Mouse (Mus musculus) limb, embryonic 10.5 days (tissue): ENCODE results near the gene Reps2. TPM values are rescaled to one million over a fixed set of nuclear protein-coding genes. Genes with fewer than 3 reads are reported as not detected.
A peak's percentile ranks its signal among the peaks of the same experiment; 100 is the strongest.

ENCODE experiments used
- DNase-seq: peaks from one replicate; pipeline ENCODE4 v3.0.0-alpha.2; 2017; ENCODE audit warnings: low spot score
- H3K27ac ChIP-seq: fragments of 300-500 bp; sonication (generic); 2 replicates; pipeline ENCODE4 v1.5.1; 2016; ENCODE audit warnings: mild to moderate bottlenecking
- H3K27me3 ChIP-seq: fragments of 300-500 bp; sonication (generic); 2 replicates; pipeline ENCODE4 v1.6.1; 2016; ENCODE audit warnings: low read depth, mild to moderate bottlenecking; ENCODE audit not compliant: poor library complexity, severe bottlenecking
- H3K36me3 ChIP-seq: fragments of 300-500 bp; sonication (generic); 2 replicates; pipeline ENCODE4 v1.6.1; 2016; ENCODE audit warnings: mild to moderate bottlenecking, moderate library complexity
- H3K4me1 ChIP-seq: fragments of 300-500 bp; sonication (generic); 2 replicates; pipeline ENCODE4 v1.6.1; 2016
- H3K4me3 ChIP-seq: fragments of 300-500 bp; sonication (generic); 2 replicates; pipeline ENCODE4 v1.5.1; 2016; ENCODE audit warnings: mild to moderate bottlenecking, moderate library complexity
- H3K9me3 ChIP-seq: fragments of 300-500 bp; sonication (generic); replicated peaks from 2 replicates; pipeline ENCODE4 v1.6.1; 2016; ENCODE audit warnings: mild to moderate bottlenecking
- WGBS: fragments of 180-500 bp; shearing (Covaris S2); methylation state at CpG from one replicate; pipeline ENCODE4 v1.1.7; 2016; 5-methylcytosine and 5-hydroxymethylcytosine counted together
- polyA plus RNA-seq: library from polyadenylated mRNA; unstranded; fragments of >200 nt; fragmentation: Nextera tagmentation; extraction: Ambion mirVana; gene quantifications from 2 replicates; pipeline ENCODE4 v1.2.1, GENCODE M21; 2016

Reps2 gene
- polyA plus RNA-seq, 1 experiment from 2014 or later: 0.33 TPM

DNA sequence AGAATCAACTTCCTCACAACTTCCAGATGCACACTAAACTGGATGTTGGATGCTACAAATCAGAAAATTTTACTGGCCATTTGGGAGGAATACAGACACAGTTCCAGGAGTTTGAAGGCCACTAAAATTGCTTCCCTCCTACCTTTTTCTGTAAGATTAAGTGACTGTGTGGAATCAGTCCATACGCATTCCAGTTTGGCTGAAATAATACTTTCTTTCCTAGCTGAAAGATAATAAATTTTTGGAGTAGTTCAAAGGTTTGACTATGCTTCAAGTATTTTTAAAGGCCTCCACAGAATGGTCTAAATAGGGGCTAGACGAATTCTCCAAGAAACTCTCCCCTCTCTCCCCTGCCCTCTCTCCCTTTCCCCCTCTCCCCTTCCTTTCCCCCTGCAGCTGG is 75.0 kb downstream of the Reps2 start:
- 75% methylated on average over 2 of the region's 2 CpGs for WGBS
- no peaks in the 10 kb centered on the region for H3K36me3 ChIP-seq
- no peaks in the 10 kb centered on the region for H3K9me3 ChIP-seq
- H3K27ac ChIP-seq: no peak overlapping the region
- peaks cover 82% of the 10 kb centered on the region for H3K27me3 ChIP-seq
- no peak overlapping the region for H3K4me3 ChIP-seq
- no peaks in the 10 kb centered on the region for H3K4me1 ChIP-seq
- no peak for DNase-seq

DNA sequence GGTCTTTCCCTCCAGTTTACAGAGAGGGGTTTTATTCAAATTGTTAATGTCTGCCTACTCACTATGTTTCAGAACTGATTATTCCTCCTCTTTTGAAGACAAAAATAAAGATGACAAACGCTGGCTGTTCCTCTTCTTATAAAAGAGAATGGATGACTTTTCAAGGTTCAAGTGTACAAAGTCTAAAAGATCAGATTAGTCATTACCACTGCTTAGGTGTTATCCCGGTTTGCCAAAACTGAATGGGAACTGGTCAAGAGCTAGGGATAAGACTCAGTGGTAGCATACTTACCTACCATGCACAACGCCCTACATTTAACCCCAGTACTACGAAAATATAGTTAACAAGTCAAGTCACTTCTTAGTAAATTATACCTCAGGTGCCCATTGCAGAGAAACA is 77.9 kb downstream of the Reps2 start:
- H3K27ac ChIP-seq: no peak overlapping the region
- no peaks in the 10 kb centered on the region for H3K9me3 ChIP-seq
- no peaks in the 10 kb centered on the region for H3K4me1 ChIP-seq
- no peak for DNase-seq
- H3K27me3 ChIP-seq: peaks cover 76% of the 10 kb centered on the region
- no peaks in the 10 kb centered on the region for H3K36me3 ChIP-seq
- H3K4me3 ChIP-seq: no peak overlapping the region
- WGBS: 87% methylated on average over 4 of the region's 4 CpGs

- H3K36me3 ChIP-seq: no peaks in the 10 kb centered on the region
- DNase-seq: no peak
- WGBS: 87% methylated on average over 6 of the region's 6 CpGs
Measured at GRCm38 (mm10) chrX:162556459-162556841, 87.0 kb downstream of the Reps2 start.

DNA sequence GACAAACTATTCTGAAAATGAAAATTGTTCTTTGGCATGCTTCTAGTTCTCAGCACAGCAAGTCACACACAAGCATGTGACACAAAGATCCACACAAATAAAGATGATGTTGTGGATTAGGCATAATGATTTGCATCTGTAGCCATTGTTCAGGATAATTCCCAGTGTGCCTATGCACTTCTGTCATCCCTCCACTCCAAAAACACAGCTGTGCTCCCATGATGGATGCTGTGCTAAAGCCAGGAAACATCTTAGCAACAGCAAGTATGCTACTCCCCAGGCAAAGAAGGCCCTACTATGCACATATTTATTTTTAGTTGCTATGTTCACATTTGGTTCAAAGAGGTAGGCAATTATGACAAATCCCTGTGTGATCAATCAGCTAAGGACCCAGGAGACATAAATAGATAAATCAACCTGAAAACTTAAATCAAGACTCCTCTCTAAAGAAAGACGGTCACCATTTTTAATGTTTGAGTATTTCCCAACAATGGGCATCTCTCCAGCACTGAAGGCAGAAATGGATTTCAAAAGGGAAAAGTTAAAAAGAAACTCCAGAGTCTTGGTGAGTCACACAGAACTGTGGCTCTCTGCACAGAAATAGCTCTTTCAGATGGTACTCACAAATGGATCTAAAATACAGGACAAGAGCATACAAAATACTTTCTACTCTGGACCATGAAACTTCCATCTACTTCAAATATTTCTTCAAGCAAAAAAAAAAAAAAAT is 87.6 kb downstream of the Reps2 start:
- 94% methylated on average over 1 of the region's 1 CpGs for WGBS
- H3K9me3 ChIP-seq: no peaks in the 10 kb centered on the region
- DNase-seq: no peak

More at GRCm38 (mm10) chrX:162556459-162556841, 87.0 kb downstream of the Reps2 start:
- Histone ChIP-seq H3K27ac (no peak overlapping the region), H3K4me1 (0 out of 2 replicates have a peak, but pooled peaks cover 3% of the 10 kb centered on the region), H3K4me3 (no peak overlapping the region), H3K9me3 (no peaks in the 10 kb centered on the region), H3K27me3 (peaks cover 92% of the 10 kb centered on the region)

DNA sequence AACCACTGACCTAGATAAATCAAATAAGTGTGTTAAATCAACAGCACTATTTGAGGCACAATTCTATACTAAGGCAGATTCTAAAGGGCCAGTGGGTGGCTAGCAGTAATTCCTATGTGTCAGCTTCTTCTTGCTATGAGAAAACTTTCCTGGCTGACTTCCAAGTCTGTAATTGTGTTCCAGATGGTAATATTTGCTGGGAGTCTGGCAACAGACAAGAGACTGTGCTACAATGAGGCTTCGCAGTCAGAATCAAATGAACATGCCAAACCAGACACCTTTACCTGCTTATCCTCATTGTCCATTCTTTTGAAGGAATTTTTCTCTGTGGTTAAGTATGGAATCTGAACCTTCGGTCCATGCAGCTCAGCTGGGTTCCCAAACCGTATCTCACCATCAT is 88.9 kb downstream of the Reps2 start:
- H3K9me3 ChIP-seq: no peaks in the 10 kb centered on the region
- H3K27me3 ChIP-seq: peaks cover 91% of the 10 kb centered on the region
- 90% methylated on average over 3 of the region's 3 CpGs for WGBS
- H3K27ac ChIP-seq: no peak overlapping the region
- 0 out of 2 replicates have a peak, but pooled peaks cover 3% of the 10 kb centered on the region for H3K4me1 ChIP-seq
- no peak overlapping the region for H3K4me3 ChIP-seq
- DNase-seq: no peak
- H3K36me3 ChIP-seq: no peaks in the 10 kb centered on the region

More for the DNA sequence above, 87.6 kb downstream of the Reps2 start:
- Histone ChIP-seq H3K27me3 (peaks cover 91% of the 10 kb centered on the region), H3K4me3 (no peak overlapping the region), H3K27ac (no peak overlapping the region), H3K4me1 (0 out of 2 replicates have a peak, but pooled peaks cover 3% of the 10 kb centered on the region), H3K36me3 (no peaks in the 10 kb centered on the region)

GRCm38 (mm10) chrX:162552383-162552782 is 91.1 kb downstream of the Reps2 start:
- Histone ChIP-seq H3K36me3 (no peaks in the 10 kb centered on the region), H3K4me1 (0 out of 2 replicates have a peak, but pooled peaks cover 3% of the 10 kb centered on the region), H3K9me3 (no peaks in the 10 kb centered on the region), H3K27me3 (peaks cover 93% of the 10 kb centered on the region), H3K27ac (no peak overlapping the region), H3K4me3 (no peak overlapping the region)
- DNase-seq: no peak
- 41% methylated on average over 8 of the region's 8 CpGs for WGBS

DNA sequence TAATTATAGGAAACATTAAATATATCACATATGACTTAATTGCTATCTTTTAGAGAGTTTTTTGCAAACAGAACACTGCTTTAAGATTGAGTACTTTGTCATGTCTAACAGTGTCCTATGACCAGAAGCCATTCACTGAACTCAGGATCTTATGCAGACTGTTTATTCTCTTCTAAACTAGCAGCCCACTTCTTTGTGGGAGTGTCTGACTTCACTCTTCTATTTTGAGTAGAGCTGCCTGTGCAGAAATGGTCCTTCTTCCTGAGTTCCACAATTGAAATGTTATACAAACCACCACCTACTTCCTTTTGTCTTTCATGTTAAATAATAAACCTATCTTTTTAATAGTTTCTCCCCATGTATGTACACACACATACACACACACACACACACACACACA is 98.4 kb downstream of the Reps2 start:
- DNase-seq: no peak
- Histone ChIP-seq H3K36me3 (no peaks in the 10 kb centered on the region), H3K27me3 (peaks cover 93% of the 10 kb centered on the region), H3K4me3 (no peak overlapping the region), H3K4me1 (no peaks in the 10 kb centered on the region), H3K27ac (no peak overlapping the region), H3K9me3 (no peaks in the 10 kb centered on the region)

DNA sequence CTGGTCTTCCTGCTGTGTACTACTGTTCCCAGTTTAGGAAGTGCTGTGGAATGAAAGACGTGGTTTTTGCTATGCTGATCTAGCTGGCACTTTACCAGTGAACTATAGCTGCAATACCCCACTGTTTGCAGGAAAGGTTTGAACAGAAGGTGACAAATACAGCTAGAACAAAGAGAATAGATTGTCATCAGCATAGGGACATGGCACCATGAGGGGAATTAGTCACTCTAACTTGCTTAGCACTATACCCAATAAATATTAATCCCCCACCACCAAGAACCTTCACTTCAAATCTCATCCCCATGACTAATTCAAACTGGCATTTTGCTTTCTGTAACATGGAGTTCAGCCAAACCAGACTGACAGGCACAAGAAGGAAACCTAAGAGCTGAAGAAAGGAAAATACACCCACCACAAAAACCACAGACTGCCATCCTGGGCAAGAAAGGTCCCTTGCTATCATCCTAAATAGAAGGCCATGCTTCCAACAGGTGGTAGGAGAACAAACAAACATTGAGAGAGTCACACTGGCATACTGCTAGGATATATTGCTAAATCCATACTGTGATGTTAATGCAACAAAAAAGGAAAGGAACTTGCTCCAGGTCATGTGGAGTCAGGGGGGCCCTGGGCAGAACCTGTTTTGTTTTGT is 100.7 kb downstream of the Reps2 start:
- Histone ChIP-seq H3K27me3 (peaks cover 91% of the 10 kb centered on the region), H3K4me3 (no peak overlapping the region), H3K4me1 (no peaks in the 10 kb centered on the region), H3K36me3 (no peaks in the 10 kb centered on the region), H3K9me3 (no peaks in the 10 kb centered on the region), H3K27ac (no peak overlapping the region)
- no peak for DNase-seq
- 72% methylated on average over 1 of the region's 1 CpGs for WGBS

- Histone ChIP-seq H3K36me3 (no peaks in the 10 kb centered on the region), H3K27me3 (peaks cover 93% of the 10 kb centered on the region), H3K4me1 (no peaks in the 10 kb centered on the region), H3K4me3 (no peak overlapping the region), H3K9me3 (no peaks in the 10 kb centered on the region), H3K27ac (no peak overlapping the region)
- DNase-seq: no peak
- 100% methylated on average over 1 of the region's 1 CpGs for WGBS
Measured at GRCm38 (mm10) chrX:162541961-162542360, 101.5 kb downstream of the Reps2 start.

- Histone ChIP-seq H3K27me3 (peaks cover 76% of the 10 kb centered on the region), H3K9me3 (no peaks in the 10 kb centered on the region), H3K36me3 (no peaks in the 10 kb centered on the region), H3K4me3 (no peak overlapping the region), H3K27ac (no peak overlapping the region), H3K4me1 (no peaks in the 10 kb centered on the region)
- WGBS: 95% methylated on average over 2 of the region's 2 CpGs
- no peak for DNase-seq
Measured at GRCm38 (mm10) chrX:162531016-162531415, 112.4 kb downstream of the Reps2 start.

- H3K4me3 ChIP-seq: no peak overlapping the region
- 32% methylated on average over 2 of the region's 2 CpGs for WGBS
- no peaks in the 10 kb centered on the region for H3K4me1 ChIP-seq
- peak; percentile 42 for DNase-seq
- H3K27ac ChIP-seq: no peak overlapping the region
- H3K9me3 ChIP-seq: no peaks in the 10 kb centered on the region
- H3K36me3 ChIP-seq: no peaks in the 10 kb centered on the region
- H3K27me3 ChIP-seq: peaks cover 77% of the 10 kb centered on the region
Measured at GRCm38 (mm10) chrX:162527240-162527639, 116.2 kb downstream of the Reps2 start.

DNA sequence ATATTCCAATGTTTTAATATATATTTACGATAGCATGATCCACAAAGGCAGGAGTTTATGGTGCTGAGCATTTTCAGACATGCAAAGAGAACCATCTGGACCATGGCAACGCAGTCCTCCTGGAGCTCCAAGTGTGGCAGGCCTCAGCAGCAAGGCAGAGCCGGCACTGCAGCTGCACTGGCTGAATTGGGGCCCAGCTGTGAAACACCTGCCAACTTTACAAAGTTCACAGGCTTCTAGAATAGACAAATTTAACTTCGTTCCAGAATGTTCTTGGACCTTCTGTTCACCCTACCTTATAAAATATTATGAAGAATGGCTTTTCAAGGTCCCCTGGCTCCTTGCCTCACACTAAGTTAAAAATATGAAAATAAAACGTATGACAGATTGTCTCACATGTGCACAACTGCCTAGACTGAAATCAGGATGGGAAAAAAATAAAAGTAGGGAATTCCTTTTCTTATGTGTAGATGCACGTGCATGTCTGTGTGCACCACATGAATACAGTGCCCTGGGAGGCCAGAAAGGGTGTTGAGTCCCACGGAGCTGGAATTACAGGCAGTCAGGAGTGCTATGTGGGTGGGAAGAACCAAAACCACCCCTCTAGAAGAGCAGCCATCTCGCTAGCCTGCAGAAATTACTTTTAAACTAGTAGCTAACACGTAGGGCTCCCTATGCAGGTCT is 121.5 kb downstream of the Reps2 start:
- Histone ChIP-seq H3K4me3 (no peak overlapping the region), H3K36me3 (no peaks in the 10 kb centered on the region), H3K27me3 (peaks cover 93% of the 10 kb centered on the region), H3K27ac (no peak overlapping the region), H3K9me3 (no peaks in the 10 kb centered on the region), H3K4me1 (no peaks in the 10 kb centered on the region)
- 74% methylated on average over 9 of the region's 9 CpGs for WGBS
- no peak for DNase-seq

GRCm38 (mm10) chrX:162521197-162521596 is 122.3 kb downstream of the Reps2 start:
- WGBS: 54% methylated on average over 4 of the region's 4 CpGs
- Histone ChIP-seq H3K4me1 (no peaks in the 10 kb centered on the region), H3K4me3 (no peak overlapping the region), H3K27me3 (peaks cover 92% of the 10 kb centered on the region), H3K27ac (no peak overlapping the region), H3K36me3 (no peaks in the 10 kb centered on the region), H3K9me3 (no peaks in the 10 kb centered on the region)
- no peak for DNase-seq
